Mouse (Mus musculus) lung, postnatal 0 days (tissue): ENCODE results near the gene Rbm4b.

Experiments used
- CTCF ChIP-seq: IDR thresholded peaks from 2 replicates; pipeline ENCODE4 v1.5.1; 2016; ENCODE audit warnings: antibody characterized with exemption, mild to moderate bottlenecking
- EP300 ChIP-seq: IDR thresholded peaks from 2 replicates; pipeline ENCODE4 v1.6.1; 2016; ENCODE audit warnings: antibody characterized with exemption, mild to moderate bottlenecking, control low read depth

DNA sequence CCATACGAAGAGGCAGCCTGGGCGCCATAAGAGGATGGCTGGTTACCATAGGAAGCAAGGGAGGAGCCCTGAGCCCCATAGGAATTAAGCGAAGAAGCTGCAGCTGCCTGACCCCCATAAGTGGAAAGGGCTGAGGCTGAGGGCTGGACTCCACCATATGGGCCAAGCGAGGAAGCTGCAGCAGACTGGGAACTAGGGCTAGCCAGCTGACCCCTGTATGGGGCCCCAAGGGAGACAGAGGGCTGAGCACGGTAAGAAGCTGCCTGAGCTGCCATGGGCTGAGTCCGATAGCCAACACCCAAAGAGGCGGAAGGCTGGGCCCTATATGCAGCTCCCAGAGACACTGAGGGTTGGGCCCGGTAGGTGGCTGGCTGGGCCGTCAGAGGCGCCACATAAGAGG, 47.0 kb downstream of the Rbm4b start:
- no peak for TF ChIP-seq CTCF
- no peak for TF ChIP-seq EP300
